Mouse (Mus musculus) brain, adult 2 months (tissue): ENCODE results near the gene Pde4b.

Experiments
- DNase-seq: peaks from one replicate; pipeline ENCODE4 v3.0.0; 2011; ENCODE audit warnings: low read depth, low spot score

Gene Pde4b

GRCm38 (mm10) chr4:102603968-102604367 is 516.6 kb downstream of the Pde4b start:
- no peak for DNase-seq

- DNase-seq: no peak
These were observed 517.9 kb downstream of the Pde4b start for GRCm38 (mm10) chr4:102605231-102605630.

DNA sequence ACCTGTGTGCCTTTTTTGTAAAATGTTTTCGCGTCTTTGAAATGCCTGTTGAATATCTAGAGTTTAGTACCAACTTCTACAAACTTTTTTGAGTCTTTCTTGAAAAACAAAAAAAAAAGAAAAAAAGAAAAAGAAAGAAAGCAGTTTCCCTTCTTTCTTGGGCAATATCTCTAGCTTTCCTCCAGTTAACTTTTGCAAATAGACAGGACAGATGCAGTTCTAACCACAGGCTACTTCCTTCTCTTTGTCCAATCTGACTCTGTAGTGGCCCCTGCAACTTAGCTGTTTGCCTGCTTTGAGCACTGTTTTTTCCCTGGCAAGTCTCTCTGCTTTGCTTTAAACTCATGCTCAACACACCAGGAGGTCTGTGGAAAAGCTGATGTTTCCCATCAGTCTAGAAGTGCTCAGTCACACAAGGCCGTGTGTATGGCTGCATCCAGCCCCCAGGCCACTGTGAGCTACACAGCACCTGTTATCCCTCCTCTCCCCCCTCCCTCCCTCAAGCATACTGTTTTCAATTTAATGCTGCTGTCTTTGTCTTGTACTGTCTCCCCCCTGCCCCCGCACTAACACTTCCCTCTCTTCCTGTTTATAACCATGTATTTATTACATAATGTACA is 518.5 kb downstream of the Pde4b start:
- no peak for DNase-seq

DNA sequence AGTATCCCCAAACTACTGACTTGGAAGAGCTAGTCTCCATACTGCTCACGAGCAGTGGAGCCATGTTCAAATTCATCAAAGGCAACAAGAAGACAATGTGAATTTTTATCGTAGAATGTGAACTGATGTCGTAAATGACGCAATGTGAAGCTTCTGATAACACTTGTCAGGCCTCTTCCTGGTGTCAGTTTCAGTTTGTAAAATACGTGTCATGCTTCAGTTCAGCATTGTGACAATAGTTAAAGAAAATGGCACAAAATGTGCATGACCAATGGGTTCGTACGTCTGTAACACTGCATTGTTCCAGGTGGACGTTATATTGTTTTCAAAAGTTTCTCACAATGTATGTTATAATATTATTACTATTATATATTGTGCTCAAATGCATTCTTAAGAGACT is 519.5 kb downstream of the Pde4b start:
- no peak for DNase-seq

DNA sequence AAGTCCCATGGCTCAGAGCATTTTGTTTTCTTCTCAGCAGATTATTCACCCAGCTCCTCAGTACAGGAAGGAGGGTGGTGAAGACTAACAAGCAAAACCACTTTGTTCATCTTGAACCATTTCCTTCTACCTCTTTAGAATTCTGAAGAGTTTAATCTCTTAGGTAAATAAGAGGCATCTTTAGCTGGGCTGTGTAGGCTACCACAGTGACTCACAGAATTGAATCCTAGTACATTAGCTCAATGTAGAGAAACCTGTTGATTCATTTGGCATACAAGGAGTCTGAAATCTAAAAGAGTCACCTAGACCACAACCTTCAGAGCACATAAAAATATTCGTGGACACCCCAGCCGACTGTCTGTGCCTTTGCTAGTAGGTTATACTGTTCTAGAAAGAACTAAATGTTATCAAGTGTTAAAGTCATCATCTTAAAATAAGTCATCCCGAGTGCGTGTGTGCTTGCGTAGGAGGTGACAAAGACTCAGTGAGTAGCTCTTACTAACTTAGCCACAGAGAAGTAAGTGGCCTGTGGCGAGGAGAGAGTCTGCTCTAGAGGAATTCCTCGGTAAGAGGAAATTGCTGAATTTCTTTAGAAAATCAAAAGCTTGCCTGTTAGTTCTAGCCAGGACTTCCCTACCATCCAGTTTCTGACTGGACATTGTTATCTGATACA is 520.5 kb downstream of the Pde4b start:
- DNase-seq: peak; percentile 72

- DNase-seq: no peak
These were observed 525.3 kb downstream of the Pde4b start for GRCm38 (mm10) chr4:102612596-102612995.

DNA sequence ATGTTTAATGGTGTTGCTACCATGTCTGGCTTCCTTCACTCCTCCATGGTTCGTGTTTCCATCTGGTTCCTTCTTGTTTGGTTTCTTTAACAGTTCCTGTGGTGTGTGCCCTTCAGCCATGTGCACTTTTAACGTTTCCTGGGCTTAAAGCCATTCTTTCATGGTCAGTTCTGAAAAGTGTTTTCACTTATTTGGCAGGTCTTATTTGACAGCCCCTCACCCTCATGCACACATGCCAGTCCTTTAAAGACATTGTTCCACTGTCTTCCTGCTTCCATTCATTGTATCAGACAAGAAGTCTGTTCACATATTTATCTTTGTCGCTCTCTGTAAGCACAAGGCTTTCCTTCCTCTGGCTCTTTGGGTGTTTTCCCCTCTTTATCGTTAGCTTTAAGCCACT is 530.4 kb downstream of the Pde4b start:
- no peak for DNase-seq

- DNase-seq: no peak
These were observed 531.3 kb downstream of the Pde4b start for GRCm38 (mm10) chr4:102618609-102619008.

GRCm38 (mm10) chr4:102620179-102620910 is 533.0 kb downstream of the Pde4b start:
- peak; percentile 61 for DNase-seq

- no peak for DNase-seq
These were observed 533.8 kb downstream of the Pde4b start for GRCm38 (mm10) chr4:102621120-102621519.

DNA sequence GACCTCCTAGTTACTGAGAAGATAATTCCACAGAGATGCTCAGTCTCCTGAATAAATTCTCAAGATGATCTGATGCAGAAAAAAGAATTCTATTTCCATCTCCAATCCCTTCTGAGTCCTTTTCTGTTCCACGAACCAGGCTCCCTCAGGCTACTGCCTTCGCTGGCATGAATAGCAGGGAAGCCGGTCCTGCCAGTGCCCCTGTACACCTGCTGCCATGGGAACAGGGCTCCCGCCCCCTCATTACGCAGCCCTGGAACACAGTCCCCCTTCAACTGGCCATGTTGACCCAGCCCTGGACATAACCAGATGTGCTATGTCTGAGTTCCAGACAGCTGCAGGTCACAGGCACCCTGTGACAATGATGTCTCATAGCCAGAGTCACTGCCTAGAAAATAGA is 535.6 kb downstream of the Pde4b start:
- peak; percentile 55 for DNase-seq

DNA sequence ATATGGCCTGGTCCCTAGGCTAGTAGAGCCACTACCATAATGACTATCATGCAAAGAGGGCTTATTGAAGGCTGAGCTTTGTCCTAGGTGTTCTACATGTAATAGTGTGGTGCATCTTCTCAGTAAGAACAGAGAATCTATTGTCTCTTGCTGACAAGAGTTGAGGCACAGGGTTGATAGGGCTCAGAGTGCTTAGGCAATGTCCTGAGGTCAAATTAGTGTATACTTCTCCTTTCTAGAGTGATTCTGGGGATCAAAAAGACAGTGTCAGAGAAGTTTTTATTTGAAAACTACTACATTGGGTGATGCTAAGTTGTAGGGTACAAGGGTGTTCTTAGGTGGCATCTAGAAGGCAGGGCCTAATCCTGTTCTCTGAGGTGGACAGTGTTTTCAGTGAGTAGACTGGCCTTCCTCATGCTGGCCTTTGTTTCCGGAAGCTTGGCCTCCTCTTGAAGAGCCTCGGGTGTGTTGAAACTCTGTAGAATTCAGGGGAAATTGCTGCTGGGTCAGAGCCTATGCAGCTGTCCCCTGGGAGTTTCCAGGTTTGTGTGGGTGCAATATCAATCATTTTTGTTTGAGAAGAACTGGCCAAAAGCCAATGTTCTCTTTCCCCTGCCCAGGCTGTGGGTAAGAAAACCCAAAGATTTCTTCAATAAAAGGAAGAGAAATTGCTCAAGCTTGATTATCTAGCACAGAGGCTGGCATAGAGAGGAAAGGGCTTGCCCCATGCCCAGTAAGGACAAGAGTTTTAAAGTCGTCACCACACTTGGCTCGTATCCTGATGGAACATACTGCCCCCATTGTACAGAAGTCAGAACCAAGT is 536.7 kb downstream of the Pde4b start:
- no peak for DNase-seq

DNA sequence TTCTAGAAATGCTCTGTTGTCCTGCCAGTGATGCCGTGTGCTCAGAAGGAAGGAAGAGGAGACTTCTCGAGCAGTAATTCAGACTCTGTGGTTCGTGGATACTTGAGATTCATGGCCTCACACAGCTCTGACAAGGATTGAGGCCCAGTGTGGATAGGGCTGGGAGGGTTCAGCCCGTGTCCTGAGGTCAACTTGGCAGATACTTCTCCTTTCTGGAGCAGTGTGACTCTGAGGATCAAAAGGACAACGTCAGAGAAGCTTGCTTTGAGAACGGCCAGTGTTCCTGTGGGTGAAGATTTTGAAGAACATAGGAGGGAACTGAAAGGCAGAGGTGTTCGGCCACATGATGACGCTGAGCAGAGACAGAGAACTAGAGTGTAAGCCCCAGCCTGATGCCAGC is 537.6 kb downstream of the Pde4b start:
- no peak for DNase-seq

- DNase-seq: no peak
These were observed 540.5 kb downstream of the Pde4b start for GRCm38 (mm10) chr4:102627799-102628198.

GRCm38 (mm10) chr4:102629621-102630020 is 542.3 kb downstream of the Pde4b start:
- no peak for DNase-seq

GRCm38 (mm10) chr4:102630261-102630660 is 542.9 kb downstream of the Pde4b start:
- DNase-seq: no peak

GRCm38 (mm10) chr4:102631624-102632023 is 544.3 kb downstream of the Pde4b start:
- DNase-seq: peak; percentile 26

GRCm38 (mm10) chr4:102633241-102633640 is 545.9 kb downstream of the Pde4b start:
- DNase-seq: no peak

- no peak for DNase-seq
These were observed 547.9 kb downstream of the Pde4b start for GRCm38 (mm10) chr4:102635258-102635657.

- no peak for DNase-seq
These were observed 548.6 kb downstream of the Pde4b start for GRCm38 (mm10) chr4:102635944-102636343.

DNA sequence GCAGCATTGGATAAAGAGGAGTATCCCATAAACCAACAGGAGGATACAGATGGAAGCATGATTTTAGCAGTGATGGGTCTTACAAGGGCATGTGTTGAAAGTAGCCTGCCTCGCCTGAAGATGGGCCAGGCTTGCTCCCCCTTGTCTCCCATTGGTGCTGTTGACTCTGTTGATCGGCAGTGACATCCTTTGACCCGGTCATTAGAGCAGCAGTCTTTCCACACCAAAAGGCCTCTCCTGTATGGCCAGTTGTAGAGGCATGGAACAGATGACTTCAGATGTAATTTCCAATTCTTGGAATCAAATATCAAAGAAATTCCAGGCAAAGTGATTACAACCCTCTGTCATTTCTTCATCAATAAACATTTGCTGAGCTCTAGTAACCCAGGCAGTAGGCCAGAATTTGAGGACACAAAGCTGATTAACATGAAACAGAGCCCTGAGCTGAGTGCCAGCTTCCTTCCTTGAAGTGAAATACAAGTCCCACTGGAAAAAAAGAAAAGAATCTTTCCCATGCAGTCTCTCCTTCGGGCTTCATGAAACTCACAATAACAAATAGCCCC is 550.1 kb downstream of the Pde4b start:
- no peak for DNase-seq

- DNase-seq: no peak
These were observed 553.6 kb downstream of the Pde4b start for GRCm38 (mm10) chr4:102640942-102641341.
